Mouse (Mus musculus) layer of hippocampus, postnatal 25 days (tissue): ENCODE measurements at regions not wholly inside any gene's neighbourhood (a gene's known extent, or its start where the extent isn't known, plus 50 kb on each side); places are given as distances from the start of the nearest gene placed in this dataset.

ENCODE experiments used
- DNase-seq, 2 experiments: peaks; one replicate each; pipeline ENCODE4 v3.0.0; 2022; ENCODE audit warnings: mixed read lengths in 2 of 2, low spot score in 1 of 2; ENCODE audit errors: extremely low spot score in 1 of 2

GRCm38 (mm10) chr11:44155591-44155990, 244.3 kb upstream of the Il12b start:
- no peak for DNase-seq

GRCm38 (mm10) chr11:44156081-44156480, 243.8 kb upstream of the Il12b start:
- DNase-seq: no peak

- no peak for DNase-seq
These were observed 243.1 kb upstream of the Il12b start for GRCm38 (mm10) chr11:44156490-44157345.

- DNase-seq: no peak
These were observed 241.6 kb upstream of the Il12b start for GRCm38 (mm10) chr11:44158236-44158635.

GRCm38 (mm10) chr11:44161734-44162418, 238.0 kb upstream of the Il12b start:
- no peak for DNase-seq

GRCm38 (mm10) chr11:44163049-44163448, 236.8 kb upstream of the Il12b start:
- no peak for DNase-seq

GRCm38 (mm10) chr11:44163748-44164147, 236.1 kb upstream of the Il12b start:
- DNase-seq: no peak

- no peak for DNase-seq
These were observed 235.7 kb upstream of the Il12b start for GRCm38 (mm10) chr11:44164186-44164585.

- DNase-seq: no peak
These were observed 232.0 kb upstream of the Il12b start for GRCm38 (mm10) chr11:44167724-44168500.

- no peak for DNase-seq
These were observed 227.4 kb upstream of the Il12b start for GRCm38 (mm10) chr11:44172478-44172877.

- DNase-seq: no peak
These were observed 226.7 kb upstream of the Il12b start for GRCm38 (mm10) chr11:44173196-44173595.

- DNase-seq: no peak
These were observed 225.3 kb upstream of the Il12b start for GRCm38 (mm10) chr11:44174548-44174947.

GRCm38 (mm10) chr11:44179711-44180110, 220.2 kb upstream of the Il12b start:
- no peak for DNase-seq

- DNase-seq: no peak
These were observed 216.0 kb upstream of the Il12b start for GRCm38 (mm10) chr11:44183823-44184222.

GRCm38 (mm10) chr11:44185218-44185890, 214.5 kb upstream of the Il12b start:
- DNase-seq: no peak

GRCm38 (mm10) chr11:44188202-44188601, 211.7 kb upstream of the Il12b start:
- peak in 1 of 2 experiments; percentile 22 for DNase-seq

- no peak for DNase-seq
These were observed 206.1 kb upstream of the Il12b start for GRCm38 (mm10) chr11:44193806-44194205.

- DNase-seq: no peak
These were observed 197.1 kb upstream of the Il12b start for GRCm38 (mm10) chr11:44202716-44203115.

- DNase-seq: no peak
These were observed 195.5 kb upstream of the Il12b start for GRCm38 (mm10) chr11:44204384-44204783.

GRCm38 (mm10) chr11:44206866-44207265, 193.0 kb upstream of the Il12b start:
- no peak for DNase-seq
